Mouse (Mus musculus): ENCODE results near the gene Atp6v1f.

Gene Atp6v1f

GRCm38 (mm10) chr6:29439251-29439650 lies 28.3 kb upstream of the Atp6v1f start:
- CTCF ChIA-PET, result no interaction called here
- POLR2A ChIA-PET, result interaction anchor here in 1 of 4 experiments (1.5 kb wide), 1 partner anchor 9 kb away, joined by 3 read pairs; no protein-coding TSS in a partner anchor

DNA sequence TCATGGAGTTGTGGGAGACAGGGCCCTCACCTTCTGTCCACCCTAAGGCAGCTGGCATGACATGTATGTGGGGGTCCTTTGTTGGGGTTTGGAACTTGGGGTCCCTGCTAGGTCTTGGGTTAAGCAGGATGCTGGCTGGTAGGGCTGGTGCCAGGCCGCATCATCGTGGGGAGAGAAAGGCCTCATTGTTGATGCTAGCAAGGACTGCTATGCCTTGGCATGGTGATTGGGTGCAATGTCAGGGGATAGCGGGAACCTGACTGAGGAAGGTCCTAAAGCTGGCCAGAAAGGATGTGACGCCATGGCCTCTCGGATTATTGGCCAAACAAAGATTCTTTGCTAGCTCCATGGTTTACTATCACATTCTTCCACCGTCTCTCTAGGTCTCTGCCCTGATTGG lies 27.7 kb upstream of the Atp6v1f start:
- ChIA-PET POLR2A (interaction anchor here in 1 of 4 experiments (0.6 to 1.5 kb wide), 2 partner anchors 9 to 68 kb away, joined by 3 read pairs; no protein-coding TSS in a partner anchor), CTCF (no interaction called here)

DNA sequence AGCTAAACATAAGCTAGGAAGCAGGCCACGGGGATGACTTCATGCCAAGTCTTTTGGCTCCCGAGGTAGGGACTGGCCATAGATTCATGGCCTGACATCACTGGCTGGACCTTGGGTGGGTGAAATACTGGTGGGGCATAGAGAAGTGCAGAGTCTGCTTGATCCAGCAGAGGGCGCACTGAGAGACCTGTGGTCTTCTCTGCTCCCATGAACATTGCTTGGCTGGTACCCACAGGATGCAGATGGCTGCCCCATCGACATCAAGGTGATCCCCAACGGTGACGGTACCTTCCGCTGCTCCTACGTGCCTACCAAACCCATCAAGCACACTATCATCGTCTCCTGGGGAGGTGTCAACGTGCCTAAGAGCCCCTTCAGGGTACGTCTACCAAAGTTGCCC lies 22.7 kb upstream of the Atp6v1f start:
- CTCF ChIA-PET, result interaction anchor here in 3 of 4 experiments (0.6 to 1.8 kb wide), 6 partner anchors 9 to 72 kb away, joined by 3 to 5 read pairs (median 4); partner anchors contain the start of gene Atp6v1f (in 1 of the 3)
- POLR2A ChIA-PET, result interaction anchor here in 2 of 4 experiments (0.6 to 2.4 kb wide), 3 partner anchors 8 to 558 kb away, joined by 3 to 7 read pairs (median 3); no protein-coding TSS in a partner anchor

- ChIA-PET CTCF (interaction anchor here in 2 of 4 experiments (1.1 to 1.8 kb wide), 2 partner anchors 11 to 72 kb away, joined by 3 to 5 read pairs; no protein-coding TSS in a partner anchor), POLR2A (interaction anchor here in 2 of 4 experiments (0.6 to 2.4 kb wide), 6 partner anchors 9 to 559 kb away, joined by 3 to 7 read pairs (median 4); partner anchors contain the start of gene Calu (in 1 of the 2))
Observed at GRCm38 (mm10) chr6:29445354-29445753, 22.2 kb upstream of the Atp6v1f start.

GRCm38 (mm10) chr6:29449858-29450257 lies 17.7 kb upstream of the Atp6v1f start:
- ChIA-PET CTCF (interaction anchor here in 1 of 4 experiments (0.5 to 1.4 kb wide), 3 partner anchors 18 to 100 kb away, joined by 3 read pairs; no protein-coding TSS in a partner anchor), POLR2A (interaction anchor here in 3 of 4 experiments (0.6 to 4.4 kb wide), 20 partner anchors 7 to 230 kb away, joined by 3 to 36 read pairs (median 5); partner anchors contain the start of genes Atp6v1f (in 3 of the 3), Calu (in 2 of the 3), Ccdc136 (in 1 of the 3) and Flnc (in 1 of the 3))

- POLR2A ChIA-PET, result interaction anchor here in 3 of 4 experiments (0.6 to 4.4 kb wide), 10 partner anchors 10 to 218 kb away, joined by 3 to 36 read pairs (median 9); partner anchors contain the start of genes Atp6v1f (in 3 of the 3) and Flnc (in 1 of the 3)
- CTCF ChIA-PET, result no interaction called here
Observed at GRCm38 (mm10) chr6:29450667-29451066, 16.9 kb upstream of the Atp6v1f start.

GRCm38 (mm10) chr6:29461502-29461901 lies 6.0 kb upstream of the Atp6v1f start:
- CTCF ChIA-PET, result interaction anchor here in 2 of 4 experiments (0.6 to 0.9 kb wide), 7 partner anchors 22 to 531 kb away, joined by 3 to 5 read pairs (median 3); no protein-coding TSS in a partner anchor
- POLR2A ChIA-PET, result interaction anchor here in 2 of 4 experiments (0.5 to 2.4 kb wide), 5 partner anchors 9 to 152 kb away, joined by 3 to 9 read pairs (median 5); partner anchors contain the start of gene Tnpo3 (in 1 of the 2)

DNA sequence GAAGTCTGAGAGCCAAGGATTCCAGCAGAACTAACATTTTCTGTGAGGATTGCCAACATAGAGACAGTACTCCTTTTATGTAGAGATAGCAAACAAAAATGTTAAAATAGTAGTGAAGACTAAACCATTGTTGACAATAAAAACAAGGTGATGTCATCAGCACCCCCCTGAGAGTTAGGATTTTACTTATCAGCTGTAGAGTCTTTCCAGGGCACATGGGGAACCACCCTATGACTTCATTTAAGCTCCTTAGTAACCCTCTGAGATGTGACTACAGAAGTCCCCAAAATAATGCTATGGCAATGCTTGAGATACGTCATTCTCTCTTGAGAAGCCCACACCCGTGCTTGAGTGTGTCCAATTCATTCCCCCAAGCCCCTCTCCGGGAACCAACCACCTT lies 4.1 kb upstream of the Atp6v1f start:
- ChIA-PET CTCF (no interaction called here), POLR2A (interaction anchor here in 1 of 4 experiments (2.1 kb wide), 1 partner anchor 10 kb away, joined by 8 read pairs; no protein-coding TSS in a partner anchor)

DNA sequence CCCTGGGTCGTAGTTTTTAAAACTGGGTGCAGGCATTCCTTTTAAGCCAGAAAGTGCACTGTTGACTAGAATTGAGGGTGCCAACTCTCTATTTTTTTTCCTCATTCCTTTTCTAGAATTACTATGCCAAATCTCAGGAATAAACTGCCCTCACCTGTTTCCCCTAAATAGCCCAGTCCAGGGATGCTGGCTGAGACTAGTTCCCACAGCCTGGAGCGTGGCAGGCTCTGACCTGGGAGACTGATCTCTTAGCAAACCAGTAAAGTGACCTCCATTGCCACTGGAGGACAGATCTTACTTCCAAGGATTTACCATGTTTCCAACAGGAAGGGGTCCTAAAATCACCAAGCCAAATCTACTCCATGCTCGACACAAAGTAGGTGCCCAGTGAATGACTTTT lies 1.3 kb downstream of the Atp6v1f start:
- POLR2A ChIA-PET, result interaction anchor here in 2 of 4 experiments (0.6 to 1.9 kb wide), 15 partner anchors 9 to 253 kb away, joined by 3 to 13 read pairs (median 5); partner anchors contain the start of genes Calu (in 1 of the 2) and Impdh1 (in 1 of the 2)
- CTCF ChIA-PET, result interaction anchor here in 2 of 4 experiments (1.1 to 1.8 kb wide), 2 partner anchors 19 to 25 kb away, joined by 3 to 4 read pairs; no protein-coding TSS in a partner anchor

DNA sequence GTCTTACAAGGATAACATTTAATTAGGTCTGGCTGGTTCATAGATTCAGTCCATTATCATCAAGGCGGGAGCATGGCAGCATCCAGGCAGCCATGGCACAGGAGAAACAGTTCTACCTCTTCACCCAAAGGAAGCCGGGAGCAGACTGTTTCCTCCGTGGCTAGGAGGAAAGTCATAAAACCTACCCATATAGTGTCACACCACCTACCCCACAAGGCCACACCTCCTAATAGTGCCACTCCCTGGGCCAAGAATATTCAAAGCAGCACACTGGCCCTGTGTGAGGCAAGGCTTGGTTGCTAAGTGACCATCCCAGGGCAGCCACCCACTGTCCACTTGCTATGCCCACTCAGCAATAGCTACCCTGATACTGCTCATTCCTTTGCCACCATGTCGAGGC lies 3.6 kb downstream of the Atp6v1f start, which contains the start of gene Atp6v1fnb:
Atp6v1fnb (plus strand) TSS at position 301 of the 400 bp plus-strand sequence.
- POLR2A ChIA-PET, result no interaction called here
- CTCF ChIA-PET, result no interaction called here

DNA sequence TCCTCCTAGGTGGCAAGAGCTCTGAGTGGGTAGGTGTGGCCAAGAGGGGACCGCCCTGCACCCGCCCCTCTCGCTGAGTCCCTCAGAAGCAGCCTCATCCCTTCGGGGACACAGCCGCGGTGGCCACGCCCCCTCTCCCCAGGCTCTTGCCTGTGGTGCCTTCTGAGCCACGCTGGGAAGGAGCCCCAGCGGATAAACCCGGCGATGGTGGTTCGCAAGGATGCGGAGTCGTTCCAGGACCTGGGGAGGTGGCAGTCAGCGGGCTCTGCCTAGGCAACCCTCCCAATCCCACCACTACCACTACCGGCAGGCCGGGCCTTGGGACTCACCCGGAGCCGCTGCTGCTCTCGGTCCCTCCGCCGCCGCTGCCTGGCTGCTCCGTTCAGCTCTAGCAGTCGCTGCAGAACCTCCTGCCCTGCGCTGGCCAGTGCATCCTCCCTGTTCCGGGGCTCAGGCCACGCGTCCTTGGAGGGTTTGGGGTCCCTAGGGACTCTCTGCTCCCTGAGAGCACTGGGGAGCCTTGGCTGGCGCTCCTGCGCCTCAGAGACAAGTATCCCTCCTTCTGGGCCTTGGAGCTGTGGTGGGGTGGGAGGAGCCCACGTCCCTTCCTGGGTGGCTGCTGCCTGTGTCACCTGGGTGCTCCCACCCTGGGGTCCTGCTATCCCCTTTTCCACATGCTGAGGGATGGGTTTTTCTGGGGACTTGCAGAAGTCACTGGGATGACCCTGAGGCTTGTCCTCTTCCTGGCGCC lies 6.6 kb downstream of the Atp6v1f start:
- ChIA-PET POLR2A (interaction anchor here in 3 of 4 experiments (0.7 to 2.9 kb wide), 37 partner anchors 9 to 826 kb away, joined by 3 to 16 read pairs (median 4); partner anchors contain the start of genes Calu (in 3 of the 3), Irf5 (in 2 of the 3), Hilpda (in 1 of the 3) and Rbm28 (in 1 of the 3)), CTCF (interaction anchor here in 2 of 4 experiments (0.7 to 2.1 kb wide), 10 partner anchors 10 to 385 kb away, joined by 3 to 9 read pairs (median 3); no protein-coding TSS in a partner anchor)

DNA sequence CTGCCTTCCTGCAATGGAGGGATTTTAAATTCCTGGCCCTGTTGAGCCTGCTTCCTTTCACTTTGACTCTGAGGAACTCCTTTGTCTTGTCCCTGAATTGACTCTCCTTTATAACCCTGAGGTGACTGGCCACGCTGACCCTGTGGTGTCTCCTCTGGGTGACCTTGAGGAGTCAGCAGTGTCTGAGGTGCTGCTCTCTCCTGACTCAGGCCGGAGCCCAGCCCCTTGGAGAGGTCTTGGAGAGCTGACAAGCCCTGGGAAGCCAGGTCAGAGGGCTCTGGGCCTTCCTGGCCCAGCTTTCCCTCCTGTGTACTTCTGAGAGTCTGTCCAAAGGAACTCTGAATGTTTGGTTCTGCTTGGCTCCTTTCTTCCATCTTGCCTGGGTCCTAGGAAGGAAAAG lies 7.2 kb downstream of the Atp6v1f start:
- ChIA-PET CTCF (interaction anchor here in 1 of 4 experiments (1.1 to 2.1 kb wide), 4 partner anchors 10 to 71 kb away, joined by 3 to 9 read pairs (median 6); no protein-coding TSS in a partner anchor), POLR2A (interaction anchor here in 3 of 4 experiments (1.3 to 2.9 kb wide), 17 partner anchors 9 to 310 kb away, joined by 3 to 16 read pairs (median 6); partner anchors contain the start of genes Calu (in 1 of the 3) and Rbm28 (in 1 of the 3))

DNA sequence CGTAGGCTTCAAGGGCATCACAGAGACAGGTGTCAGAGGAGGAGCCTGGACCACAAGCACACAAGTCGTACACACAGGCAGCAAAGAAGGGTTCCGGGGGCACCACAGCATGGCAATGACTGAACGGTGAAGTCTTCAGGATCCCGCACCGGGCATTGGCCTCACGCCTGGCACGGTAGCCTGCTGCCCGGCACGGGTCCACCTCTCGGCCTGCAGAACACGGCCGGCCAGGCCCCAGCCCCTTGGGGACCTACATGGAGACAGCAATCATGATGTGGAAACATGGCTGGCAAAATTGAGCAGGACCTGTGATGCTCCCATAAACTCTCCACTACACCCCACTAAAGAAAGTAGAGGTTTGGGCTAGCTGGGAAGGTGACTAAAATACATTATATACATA lies 15.2 kb downstream of the Atp6v1f start:
- ChIA-PET CTCF (no interaction called here), POLR2A (interaction anchor here in 1 of 4 experiments (2.2 kb wide), 1 partner anchor 8 kb away, joined by 8 read pairs; no protein-coding TSS in a partner anchor)

GRCm38 (mm10) chr6:29484716-29485559 lies 17.4 kb downstream of the Atp6v1f start:
- POLR2A ChIA-PET, result interaction anchor here (0.6 to 3.6 kb wide), 20 partner anchors 8 to 1940 kb away, joined by 3 to 14 read pairs (median 4); partner anchors contain the start of genes Atp6v1f (in 2 of the 4), Calu (in 1 of the 4) and Rbm28 (in 1 of the 4)
- CTCF ChIA-PET, result interaction anchor here (0.5 to 1.9 kb wide), 25 partner anchors 9 to 873 kb away, joined by 3 to 13 read pairs (median 4); partner anchors contain the start of gene Ccdc136 (in 1 of the 4)

DNA sequence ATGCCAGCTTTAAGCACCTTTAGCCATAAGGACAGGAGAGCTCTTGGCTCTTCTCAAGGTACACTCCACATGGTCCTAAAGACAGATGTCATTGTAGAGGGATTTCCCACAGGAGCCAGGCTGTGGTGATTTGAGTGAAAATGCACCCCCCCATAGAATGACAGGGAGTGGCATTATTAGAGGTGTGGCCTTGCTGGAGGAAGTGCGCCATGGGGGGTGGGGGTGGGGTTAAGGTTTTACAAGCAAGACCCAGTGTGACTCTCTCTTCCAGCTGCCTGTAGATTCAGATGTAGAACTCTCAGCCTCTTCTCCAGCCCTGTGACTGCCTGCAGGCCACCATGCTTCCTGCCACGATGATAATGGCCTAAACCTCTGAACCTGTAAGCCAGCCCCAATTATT lies 18.4 kb downstream of the Atp6v1f start:
- ChIA-PET CTCF (interaction anchor here in 3 of 4 experiments (0.6 to 1.9 kb wide), 13 partner anchors 10 to 280 kb away, joined by 3 to 10 read pairs (median 4); no protein-coding TSS in a partner anchor), POLR2A (interaction anchor here in 3 of 4 experiments (0.5 to 3.6 kb wide), 14 partner anchors 9 to 1941 kb away, joined by 3 to 14 read pairs (median 5); partner anchors contain the start of gene Atp6v1f (in 1 of the 3))

DNA sequence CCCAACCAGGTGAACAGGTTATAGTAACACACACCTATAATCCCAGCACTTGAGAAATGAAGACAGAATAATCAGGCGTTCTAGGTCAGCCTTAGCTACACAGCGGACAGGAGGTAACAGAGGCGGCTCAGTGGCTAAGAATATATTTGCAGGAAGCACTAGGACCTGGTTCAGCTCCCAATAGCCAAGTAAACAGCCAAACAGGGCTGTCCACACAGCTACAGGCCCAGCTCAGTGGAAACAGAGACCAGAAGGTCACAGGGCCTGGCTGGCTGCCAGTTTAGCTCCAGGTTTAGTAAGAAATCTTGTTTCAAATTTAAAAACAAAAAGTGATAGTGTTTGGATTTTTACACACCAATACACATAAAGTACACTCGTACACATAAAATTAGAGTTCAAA lies 26.6 kb downstream of the Atp6v1f start:
- ChIA-PET POLR2A (interaction anchor here in 1 of 4 experiments (1.2 kb wide), 1 partner anchor 26 kb away, joined by 3 read pairs; the partner anchor contains the start of gene Atp6v1f), CTCF (interaction anchor here in 1 of 4 experiments (1.4 kb wide), 1 partner anchor 9 kb away, joined by 5 read pairs; no protein-coding TSS in a partner anchor)

- ChIA-PET POLR2A (no interaction called here), CTCF (interaction anchor here in 3 of 4 experiments (0.5 to 1.3 kb wide), 6 partner anchors 11 to 126 kb away, joined by 3 to 4 read pairs (median 3); partner anchors contain the start of gene Ccdc136 (in 1 of the 3))
Observed at GRCm38 (mm10) chr6:29496270-29496669, 28.8 kb downstream of the Atp6v1f start.
